Mouse (Mus musculus): ENCODE measurements at regions not wholly inside any gene's neighbourhood (a gene's known extent, or its start where the extent isn't known, plus 50 kb on each side); places are given as distances from the start of the nearest gene placed in this dataset.

DNA sequence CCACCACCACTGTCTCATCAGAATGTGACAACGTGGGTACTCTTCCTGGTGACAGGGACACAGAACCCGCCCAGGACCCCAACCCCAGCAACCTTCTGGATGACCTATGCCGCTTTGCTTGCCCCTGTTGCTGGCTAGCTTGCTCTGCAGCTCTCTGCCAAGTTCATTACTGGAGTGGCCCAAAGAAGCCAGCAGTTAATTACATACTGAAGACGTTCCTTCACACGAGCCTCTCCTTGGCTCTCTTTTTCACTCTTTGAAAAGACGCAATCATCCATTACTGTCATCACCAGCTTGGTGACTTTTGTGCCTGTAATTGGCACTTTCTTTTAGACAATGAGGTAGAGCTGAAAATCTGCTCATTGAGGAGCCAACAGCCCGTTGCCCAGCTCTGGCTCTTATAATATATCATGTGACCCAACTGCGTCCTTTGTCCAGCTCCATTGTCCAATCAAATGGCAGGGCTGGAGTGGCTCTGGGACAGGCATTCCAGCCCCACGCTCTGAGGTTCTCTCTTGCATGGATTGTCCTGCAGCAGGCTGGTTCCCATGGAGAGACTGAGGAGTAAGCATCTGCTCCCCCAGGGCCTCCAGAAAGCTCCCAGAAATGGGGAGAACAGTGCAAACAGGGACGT is 274.4 kb upstream of the Gm10131 start:
- in situ Hi-C loops (cut with MboI; ENCODE audit: low pct_unique_long_range_greater_than_20kb), result no loop called here
- TF ChIP-seq CTCF (IDR thresholded peaks at IDR 0.05), result no peak
- CTCF ChIA-PET, result no interaction called here
- DNase-seq (ENCODE audit: low read depth, low spot score) (no peak), ATAC-seq (no peak)
- H3K27me3 ChIP-seq, result no peaks in the 10 kb centered on the region
- POLR2A ChIA-PET, result no interaction called here

GRCm38 (mm10) chr8:34380615-34381014 is 269.1 kb upstream of the Gm10131 start:
- ChIA-PET POLR2A (no interaction called here), CTCF (no interaction called here)
- TF ChIP-seq CTCF (IDR thresholded peaks at IDR 0.05), result no peak
- in situ Hi-C loops (cut with MboI; ENCODE audit: low pct_unique_long_range_greater_than_20kb), result no loop called here
- ATAC-seq (no peak), DNase-seq (ENCODE audit: low read depth, low spot score) (no peak)
- no peaks in the 10 kb centered on the region for H3K27me3 ChIP-seq

GRCm38 (mm10) chr8:34377154-34377553 is 265.6 kb upstream of the Gm10131 start:
- no peaks in the 10 kb centered on the region for H3K27me3 ChIP-seq
- ChIA-PET CTCF (interaction anchor here (1.6 kb wide), 1 partner anchor 158 kb away, joined by 3 read pairs; no protein-coding TSS in a partner anchor), POLR2A (no interaction called here)
- peak; percentile 70 for ATAC-seq
- TF ChIP-seq CTCF (IDR thresholded peaks at IDR 0.05), result no peak
- in situ Hi-C loops (cut with MboI; ENCODE audit: low pct_unique_long_range_greater_than_20kb), result no loop called here
- DNase-seq (ENCODE audit: low read depth, low spot score), result no peak

DNA sequence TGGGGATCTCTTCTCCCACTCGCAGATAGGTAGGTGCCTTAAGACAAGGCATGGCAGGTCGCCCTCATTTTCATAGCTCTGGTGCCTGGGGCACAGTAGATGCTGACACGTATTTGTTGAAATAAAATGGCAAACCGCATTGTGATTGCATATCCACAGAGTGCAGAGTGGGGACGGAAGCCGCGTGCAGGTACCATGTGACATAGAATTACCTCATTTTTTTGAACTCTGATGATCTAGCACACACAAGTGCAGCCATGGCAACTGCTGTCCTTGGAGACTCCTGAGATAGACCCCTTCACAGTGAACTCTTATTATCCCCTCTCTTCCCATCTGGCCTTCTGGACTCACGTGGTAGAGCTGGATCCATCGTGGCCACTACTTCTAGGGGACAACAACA is 262.7 kb upstream of the Gm10131 start:
- ATAC-seq (no peak), DNase-seq (ENCODE audit: low read depth, low spot score) (no peak)
- H3K27me3 ChIP-seq, result no peaks in the 10 kb centered on the region
- POLR2A ChIA-PET, result no interaction called here
- no peak for TF ChIP-seq CTCF (IDR thresholded peaks at IDR 0.05)
- in situ Hi-C loops (cut with MboI; ENCODE audit: low pct_unique_long_range_greater_than_20kb), result no loop called here
- CTCF ChIA-PET, result interaction anchor here (2.4 kb wide), 1 partner anchor 17 kb away, joined by 7 read pairs; no protein-coding TSS in a partner anchor

DNA sequence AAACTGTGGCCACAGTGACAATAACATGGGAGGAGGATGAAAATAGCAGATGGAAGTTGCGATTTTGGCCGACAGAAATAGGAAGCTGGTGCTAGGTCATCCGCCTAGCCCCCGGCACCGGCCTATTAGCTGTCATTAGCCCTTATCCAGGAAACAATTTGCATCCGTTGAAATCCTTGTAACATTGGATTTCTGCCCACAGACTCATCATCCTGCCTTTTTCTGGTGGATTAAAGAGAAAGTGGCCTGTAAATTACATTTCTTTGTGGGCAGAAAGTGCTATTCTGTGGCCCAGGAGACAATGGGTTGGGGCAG is 261.1 kb upstream of the Gm10131 start:
- CTCF ChIA-PET, result interaction anchor here (2.4 kb wide), 1 partner anchor 18 kb away, joined by 7 read pairs; no protein-coding TSS in a partner anchor
- TF ChIP-seq CTCF (IDR thresholded peaks at IDR 0.05), result no peak
- DNase-seq (ENCODE audit: low read depth, low spot score) (peak; percentile 20), ATAC-seq (no peak)
- POLR2A ChIA-PET, result no interaction called here
- in situ Hi-C loops (cut with MboI; ENCODE audit: low pct_unique_long_range_greater_than_20kb), result no loop called here
- no peaks in the 10 kb centered on the region for H3K27me3 ChIP-seq

DNA sequence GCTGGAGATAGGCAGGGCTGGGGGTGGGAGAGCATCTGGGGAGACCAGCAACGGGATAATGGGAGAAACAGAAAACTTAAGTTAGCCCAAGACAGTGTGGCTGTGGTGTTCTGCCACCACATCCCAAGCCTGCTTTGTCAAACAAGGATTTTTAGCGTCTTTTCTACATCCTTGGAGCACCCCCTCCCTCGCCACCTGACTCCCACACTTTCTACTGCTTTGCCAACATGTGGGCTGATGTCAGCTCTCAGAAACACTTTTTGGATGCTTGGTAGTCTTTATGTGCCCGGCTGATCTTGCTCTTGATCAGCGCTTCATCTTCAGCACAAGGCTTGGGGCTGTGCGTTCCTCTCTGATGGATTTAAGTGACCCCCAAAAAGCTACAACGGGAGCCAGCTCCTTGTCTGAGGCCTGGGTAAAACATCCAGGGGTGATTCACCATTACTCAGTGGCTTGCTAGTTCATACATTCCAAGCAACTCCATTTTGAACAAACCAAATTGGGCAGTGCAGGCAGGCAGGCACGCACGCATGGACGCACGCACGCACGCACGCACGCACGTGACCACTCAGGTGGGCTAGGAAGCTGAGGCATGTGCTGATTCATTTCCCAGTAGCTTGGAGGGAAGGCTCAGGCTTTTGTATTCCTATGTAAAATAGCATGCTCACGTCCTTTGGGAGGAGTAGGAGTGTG is 260.6 kb upstream of the Gm10131 start:
- in situ Hi-C loops (cut with MboI; ENCODE audit: low pct_unique_long_range_greater_than_20kb), result no loop called here
- peak; percentile 46 for ATAC-seq
- no peaks in the 10 kb centered on the region for H3K27me3 ChIP-seq
- ChIA-PET CTCF (interaction anchor here (2.4 kb wide), 1 partner anchor 19 kb away, joined by 7 read pairs; no protein-coding TSS in a partner anchor), POLR2A (no interaction called here)
- TF ChIP-seq CTCF (IDR thresholded peaks at IDR 0.05), result no peak
- peak; percentile 2 for DNase-seq (ENCODE audit: low read depth, low spot score)

GRCm38 (mm10) chr8:34371391-34371790 is 259.9 kb upstream of the Gm10131 start:
- ChIA-PET CTCF (interaction anchor here (1.1 kb wide), 1 partner anchor 8 kb away, joined by 3 read pairs; no protein-coding TSS in a partner anchor), POLR2A (no interaction called here)
- no peak for TF ChIP-seq CTCF (IDR thresholded peaks at IDR 0.05)
- in situ Hi-C loops (cut with MboI; ENCODE audit: low pct_unique_long_range_greater_than_20kb), result no loop called here
- no peak for DNase-seq (ENCODE audit: low read depth, low spot score)
- H3K27me3 ChIP-seq, result no peaks in the 10 kb centered on the region
- no peak for ATAC-seq

DNA sequence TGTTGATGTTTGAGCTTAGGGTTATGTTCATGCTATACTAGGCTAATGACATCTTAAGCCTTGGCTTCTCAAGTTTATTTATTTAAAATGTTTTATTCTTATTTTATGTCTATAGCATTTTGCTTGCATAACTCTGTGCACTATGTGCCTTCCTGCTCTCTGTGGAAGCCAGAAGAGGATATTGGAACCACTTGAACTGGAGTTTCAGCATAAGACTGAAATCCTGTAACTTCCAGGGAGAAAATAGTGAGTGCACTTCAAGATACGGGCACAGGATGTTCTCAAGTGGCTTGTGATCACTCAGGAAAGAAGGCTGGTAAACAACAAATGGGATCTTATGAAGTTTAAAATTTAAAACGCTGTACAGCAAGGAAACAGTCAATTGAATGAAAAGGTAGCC is 257.0 kb upstream of the Gm10131 start:
- ChIA-PET POLR2A (no interaction called here), CTCF (interaction anchor here (1.0 kb wide), 1 partner anchor 37 kb away, joined by 3 read pairs; no protein-coding TSS in a partner anchor)
- TF ChIP-seq CTCF (IDR thresholded peaks at IDR 0.05), result no peak
- no peak for ATAC-seq
- in situ Hi-C loops (cut with MboI; ENCODE audit: low pct_unique_long_range_greater_than_20kb), result no loop called here
- no peak for DNase-seq (ENCODE audit: low read depth, low spot score)
- H3K27me3 ChIP-seq, result no peaks in the 10 kb centered on the region

GRCm38 (mm10) chr8:34364446-34365035 is 253.0 kb upstream of the Gm10131 start:
- H3K27me3 ChIP-seq, result no peaks in the 10 kb centered on the region
- no peak for DNase-seq (ENCODE audit: low read depth, low spot score)
- ChIA-PET CTCF (no interaction called here), POLR2A (no interaction called here)
- no peak for ATAC-seq
- in situ Hi-C loops (cut with MboI; ENCODE audit: low pct_unique_long_range_greater_than_20kb), result no loop called here
- no peak for TF ChIP-seq CTCF (IDR thresholded peaks at IDR 0.05)

DNA sequence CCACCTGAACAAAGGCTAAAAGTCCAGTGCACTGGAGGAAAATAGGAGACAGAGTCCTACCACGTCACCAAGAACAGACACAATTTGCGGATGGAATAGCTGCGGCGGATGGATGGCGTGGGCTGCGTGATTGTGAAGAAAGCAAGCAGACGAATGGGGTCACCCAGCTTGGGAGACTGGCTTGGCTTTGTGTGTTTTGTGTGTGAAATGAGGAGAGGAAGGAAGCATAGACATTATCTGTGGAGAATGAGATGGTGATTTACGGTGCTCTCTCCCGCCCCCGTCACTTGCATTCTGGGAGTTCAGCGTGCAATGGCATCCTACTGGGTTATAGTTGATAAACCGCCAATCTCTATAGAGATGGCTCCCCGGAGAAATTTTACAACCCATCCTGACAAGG is 252.1 kb upstream of the Gm10131 start:
- DNase-seq (ENCODE audit: low read depth, low spot score) (no peak), ATAC-seq (no peak)
- no peak for TF ChIP-seq CTCF (IDR thresholded peaks at IDR 0.05)
- ChIA-PET CTCF (no interaction called here), POLR2A (no interaction called here)
- in situ Hi-C loops (cut with MboI; ENCODE audit: low pct_unique_long_range_greater_than_20kb), result no loop called here
- H3K27me3 ChIP-seq, result no peaks in the 10 kb centered on the region

GRCm38 (mm10) chr8:34363131-34363530 is 251.6 kb upstream of the Gm10131 start:
- no peak for TF ChIP-seq CTCF (IDR thresholded peaks at IDR 0.05)
- in situ Hi-C loops (cut with MboI; ENCODE audit: low pct_unique_long_range_greater_than_20kb), result no loop called here

More at GRCm38 (mm10) chr8:34363131-34363530, 251.6 kb upstream of the Gm10131 start:
- DNase-seq (ENCODE audit: low read depth, low spot score) (no peak), ATAC-seq (no peak)
- ChIA-PET CTCF (no interaction called here), POLR2A (no interaction called here)
- H3K27me3 ChIP-seq, result no peaks in the 10 kb centered on the region
